In the genomic region with DNA sequence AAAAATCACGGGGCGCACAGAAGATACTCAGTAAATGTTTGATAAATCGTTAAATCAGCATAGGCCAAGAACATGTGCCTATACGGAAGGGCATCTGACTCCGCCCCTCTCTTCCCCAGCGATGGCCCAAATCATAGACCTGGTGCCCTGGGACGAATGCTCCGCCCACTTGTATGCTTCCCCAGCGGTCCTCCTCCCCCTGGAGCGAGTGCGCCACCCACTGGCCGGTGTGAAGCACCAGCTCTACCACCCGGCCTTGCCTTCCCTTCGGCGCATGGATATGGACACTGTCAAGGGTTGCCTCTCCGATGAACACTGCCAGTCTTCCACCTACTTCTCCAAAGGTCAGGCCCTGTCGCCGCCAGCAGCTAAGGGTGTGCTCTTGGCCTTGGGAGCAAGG, we compare ENCODE assay signal across 12 mouse cellular contexts. TPM values are rescaled to one million over a fixed set of nuclear protein-coding genes. Genes with fewer than 3 reads are reported as not detected.
A peak's percentile ranks its signal among the peaks of the same experiment; 100 is the strongest.
DNase-seq lines count a peak whose midpoint lies in the region; ATAC-seq and TF ChIP-seq lines count a peak whose summit lies in the region.
"Had no signal": no experiment of that assay in that cellular context is flagged by ENCODE, and none has a peak within 500 bp of the region (broad histone marks: within the 10 kb centered on the region; RNA-seq: fewer than 3 reads in every experiment).

No protein-coding gene starts in this region.

- no peak for TF ChIP-seq EP300 in heart, adult 2 months (IDR thresholded peaks at IDR 0.05; ENCODE audit: insufficient read depth, low read depth, low read length)

- WGBS in heart, adult 2 months = 70% methylated on average over 18 of the region's 18 CpGs
- 66% methylated on average over 18 of the region's 18 CpGs for WGBS in heart, embryonic 12.5 days
- 72% methylated on average over 18 of the region's 18 CpGs for WGBS in midbrain, postnatal 0 days
- WGBS in midbrain, embryonic 16.5 days = 66% methylated on average over 18 of the region's 18 CpGs
- WGBS in hindbrain, embryonic 16.5 days = 69% methylated on average over 18 of the region's 18 CpGs

- intact Hi-C loops in heart, adult 2 months (cut with DNase I) = no loop called here

- no peak overlapping the region for H3K4me3 ChIP-seq in heart, adult 2 months
- no peak overlapping the region for H3K4me3 ChIP-seq in heart, embryonic 12.5 days
- H3K4me3 ChIP-seq in midbrain, postnatal 0 days (ENCODE audit: low read depth, low read length) = no peak overlapping the region
- no peak overlapping the region for H3K4me3 ChIP-seq in midbrain, embryonic 16.5 days (ENCODE audit: low read depth, low read length)
- no peak overlapping the region for H3K4me3 ChIP-seq in hindbrain, embryonic 16.5 days (ENCODE audit: low read length)
- H3K4me3 ChIP-seq: embryonic facial prominence, embryonic 13.5 days had no signal

- DNase-seq in heart, adult 2 months = no peak
- DNase-seq in midbrain, postnatal 0 days (ENCODE audit: low spot score) = no peak
- DNase-seq in adrenal gland, postnatal 36 days = peak; percentile 70 to 82
- peak; percentile 73 for DNase-seq in testis, postnatal 10 days (ENCODE audit: low spot score)
- no peak for DNase-seq in layer of hippocampus, adult 9-10 months (ENCODE audit: low spot score)
- DNase-seq: gastrocnemius, postnatal 25 days had no signal

- H3K36me3 ChIP-seq in heart, adult 2 months (ENCODE audit: control insufficient read depth, insufficient read depth, low read length) = no peaks in the 10 kb centered on the region
- no peaks in the 10 kb centered on the region for H3K36me3 ChIP-seq in heart, embryonic 12.5 days
- no peaks in the 10 kb centered on the region for H3K36me3 ChIP-seq in midbrain, postnatal 0 days (ENCODE audit: insufficient read depth, low read length)
- no peaks in the 10 kb centered on the region for H3K36me3 ChIP-seq in midbrain, embryonic 16.5 days (ENCODE audit: control insufficient read depth, insufficient read depth, low read length)
- H3K36me3 ChIP-seq in hindbrain, embryonic 16.5 days (ENCODE audit: control insufficient read depth, insufficient read depth, low read length) = no peaks in the 10 kb centered on the region
- H3K36me3 ChIP-seq: embryonic facial prominence, embryonic 13.5 days had no signal

- peak; percentile 52 for TF ChIP-seq CTCF in heart, adult 2 months (IDR thresholded peaks at IDR 0.05)
- peak; percentile 42 for TF ChIP-seq CTCF in midbrain, postnatal 0 days (IDR thresholded peaks at IDR 0.05)

- H3K27me3 ChIP-seq in heart, adult 2 months (ENCODE audit: control insufficient read depth, insufficient read depth, low read length) = no peaks in the 10 kb centered on the region
- H3K27me3 ChIP-seq in heart, embryonic 12.5 days (replicated peaks) = peaks cover 4% of the 10 kb centered on the region; the same call in 1 of the 2 replicates
- no peaks in the 10 kb centered on the region for H3K27me3 ChIP-seq in midbrain, postnatal 0 days (ENCODE audit: insufficient read depth, low read length)
- no peaks in the 10 kb centered on the region for H3K27me3 ChIP-seq in midbrain, embryonic 16.5 days (ENCODE audit: control insufficient read depth, insufficient read depth, low read depth, low read length)
- H3K27me3 ChIP-seq in hindbrain, embryonic 16.5 days (replicated peaks; ENCODE audit: control insufficient read depth, insufficient read depth, low read length) = no peaks in the 10 kb centered on the region
- H3K27me3 ChIP-seq: embryonic facial prominence, embryonic 13.5 days had no signal

- H3K4me1 ChIP-seq in heart, adult 2 months (ENCODE audit: control insufficient read depth, insufficient read depth, low read length) = no peaks in the 10 kb centered on the region
- peaks cover 7% of the 10 kb centered on the region; the same call in 1 of the 2 replicates for H3K4me1 ChIP-seq in heart, embryonic 12.5 days (replicated peaks)
- no peaks in the 10 kb centered on the region; the same call in 1 of the 2 replicates for H3K4me1 ChIP-seq in midbrain, postnatal 0 days (ENCODE audit: insufficient read depth, low read length)
- peaks cover 6% of the 10 kb centered on the region; the same call in 1 of the 2 replicates for H3K4me1 ChIP-seq in midbrain, embryonic 16.5 days (ENCODE audit: control insufficient read depth, insufficient read depth, low read length)
- H3K4me1 ChIP-seq in hindbrain, embryonic 16.5 days (ENCODE audit: control insufficient read depth, insufficient read depth, low read depth, low read length) = no peaks in the 10 kb centered on the region
- H3K4me1 ChIP-seq: embryonic facial prominence, embryonic 13.5 days had no signal

- no peaks in the 10 kb centered on the region for H3K79me2 ChIP-seq in heart, adult 2 months (replicated peaks; ENCODE audit: control insufficient read depth, insufficient read depth, low read length)

- H3K4me2 ChIP-seq in heart, embryonic 12.5 days = no peak overlapping the region
- no peak overlapping the region for H3K4me2 ChIP-seq in midbrain, postnatal 0 days (ENCODE audit: low read depth, low read length, poor library complexity, severe bottlenecking)
- no peak overlapping the region for H3K4me2 ChIP-seq in midbrain, embryonic 16.5 days (ENCODE audit: low read length)
- no peak overlapping the region for H3K4me2 ChIP-seq in hindbrain, embryonic 16.5 days (ENCODE audit: low read length)
- H3K4me2 ChIP-seq: embryonic facial prominence, embryonic 13.5 days; hindbrain, embryonic 14.5 days had no signal

- no peak overlapping the region for H3K9ac ChIP-seq in heart, adult 2 months (ENCODE audit: low read depth, low read length)
- no peak overlapping the region for H3K9ac ChIP-seq in heart, embryonic 12.5 days
- no peak overlapping the region for H3K9ac ChIP-seq in midbrain, postnatal 0 days (replicated peaks; ENCODE audit: low read length, poor library complexity, severe bottlenecking)
- H3K9ac ChIP-seq in midbrain, embryonic 16.5 days (ENCODE audit: low read depth, low read length) = no peak overlapping the region
- no peak overlapping the region for H3K9ac ChIP-seq in hindbrain, embryonic 16.5 days (ENCODE audit: low read depth, low read length)
- H3K9ac ChIP-seq: embryonic facial prominence, embryonic 13.5 days; hindbrain, embryonic 14.5 days had no signal

- no peak overlapping the region for H3K27ac ChIP-seq in heart, adult 2 months
- no peak overlapping the region for H3K27ac ChIP-seq in heart, embryonic 12.5 days (ENCODE audit: poor library complexity, severe bottlenecking)
- H3K27ac ChIP-seq in midbrain, postnatal 0 days (ENCODE audit: low read depth, low read length) = no peak overlapping the region
- H3K27ac ChIP-seq in midbrain, embryonic 16.5 days (ENCODE audit: low read length) = no peak overlapping the region
- H3K27ac ChIP-seq in hindbrain, embryonic 16.5 days (ENCODE audit: low read depth, low read length) = no peak overlapping the region
- H3K27ac ChIP-seq: embryonic facial prominence, embryonic 13.5 days; hindbrain, embryonic 14.5 days had no signal

- no peak for TF ChIP-seq POLR2A in heart, adult 2 months (IDR thresholded peaks at IDR 0.05; ENCODE audit: insufficient read depth, low read depth, low read length)

- no peaks in the 10 kb centered on the region for H3K9me3 ChIP-seq in heart, embryonic 12.5 days (replicated peaks)
- H3K9me3 ChIP-seq in midbrain, postnatal 0 days (ENCODE audit: low read length) = no peaks in the 10 kb centered on the region
- H3K9me3 ChIP-seq in midbrain, embryonic 16.5 days (replicated peaks; ENCODE audit: control insufficient read depth, low read length, poor library complexity, severe bottlenecking) = no peaks in the 10 kb centered on the region
- H3K9me3 ChIP-seq in hindbrain, embryonic 16.5 days (ENCODE audit: control insufficient read depth, low read length) = no peaks in the 10 kb centered on the region
- H3K9me3 ChIP-seq: embryonic facial prominence, embryonic 13.5 days had no signal

- no peak; the same call in 1 of the 2 replicates for ATAC-seq in heart, embryonic 12.5 days (ENCODE audit: insufficient number of reproducible peaks, low FRiP score)
- no peak for ATAC-seq in midbrain, postnatal 0 days (ENCODE audit: low FRiP score)
- ATAC-seq in midbrain, embryonic 16.5 days = no peak
- no peak for ATAC-seq in hindbrain, embryonic 16.5 days

RNA-seq across cellular contexts. Expression of a gene that starts 2.5 kb away (rescaled TPM):
- not detected for total RNA-seq in heart, adult 2 months (2021)
- 0.44 and 0.59 TPM in 2 replicates for polyA plus RNA-seq in heart, adult 2 months (2012; rRNA removed)
- 0.53 TPM in 1 of 2 replicates, not detected in the other for polyA plus RNA-seq in heart, embryonic 12.5 days (2016; fragmentation: Nextera tagmentation; extraction: Ambion mirVana)
- total RNA-seq in midbrain, postnatal 0 days (2014; rRNA removed) = 0.77 and 1.1 TPM in 2 replicates
- 2.5 and 3.7 TPM in 2 replicates for polyA plus RNA-seq in midbrain, postnatal 0 days (2015; fragmentation: Nextera tagmentation; extraction: Ambion mirVana)
- 2.7 and 2.8 TPM in 2 replicates for polyA plus RNA-seq in midbrain, embryonic 16.5 days (2015; fragmentation: Nextera tagmentation; extraction: Ambion mirVana)
- total RNA-seq in adrenal gland, postnatal 36 days (2021) = under 1 TPM in 1 of 2 experiments, not detected in 1; 0.82 TPM
- polyA plus RNA-seq in hindbrain, embryonic 16.5 days (2015; fragmentation: Nextera tagmentation; extraction: Ambion mirVana) = 3.5 and 6.6 TPM in 2 replicates
- total RNA-seq: gastrocnemius, postnatal 25 days; left cerebral cortex, postnatal 25 days had no signal

RNA-seq across cellular contexts. Expression of a gene that starts 6.5 kb away (rescaled TPM):
- total RNA-seq in heart, adult 2 months (2021) = under 1 TPM; 0.61 to 0.63 TPM
- polyA plus RNA-seq in heart, adult 2 months (2012; rRNA removed) = 1.00 and 1.2 TPM in 2 replicates
- 0.26 and 1.0 TPM in 2 replicates for polyA plus RNA-seq in heart, embryonic 12.5 days (2016; fragmentation: Nextera tagmentation; extraction: Ambion mirVana)
- 0.38 and 0.76 TPM in 2 replicates for total RNA-seq in midbrain, postnatal 0 days (2014; rRNA removed)
- 0.54 and 0.79 TPM in 2 replicates for polyA plus RNA-seq in midbrain, postnatal 0 days (2015; fragmentation: Nextera tagmentation; extraction: Ambion mirVana)
- 0.51 and 0.67 TPM in 2 replicates for polyA plus RNA-seq in midbrain, embryonic 16.5 days (2015; fragmentation: Nextera tagmentation; extraction: Ambion mirVana)
- total RNA-seq in adrenal gland, postnatal 36 days (2021) = under 1 TPM; 0.23 to 0.86 TPM
- polyA plus RNA-seq in hindbrain, embryonic 16.5 days (2015; fragmentation: Nextera tagmentation; extraction: Ambion mirVana) = 0.25 and 0.69 TPM in 2 replicates

RNA-seq across cellular contexts. Expression of a gene that starts 18.9 kb away (rescaled TPM):
- 1 to 10 TPM; 7.6 to 8.1 TPM for total RNA-seq in heart, adult 2 months (2021)
- polyA plus RNA-seq in heart, adult 2 months (2012; rRNA removed) = 5.5 and 7.3 TPM in 2 replicates
- 8.6 and 9.6 TPM in 2 replicates for polyA plus RNA-seq in heart, embryonic 12.5 days (2016; fragmentation: Nextera tagmentation; extraction: Ambion mirVana)
- 20.1 and 21.4 TPM in 2 replicates for total RNA-seq in midbrain, postnatal 0 days (2014; rRNA removed)
- 11.2 and 11.7 TPM in 2 replicates for polyA plus RNA-seq in midbrain, postnatal 0 days (2015; fragmentation: Nextera tagmentation; extraction: Ambion mirVana)
- polyA plus RNA-seq in midbrain, embryonic 16.5 days (2015; fragmentation: Nextera tagmentation; extraction: Ambion mirVana) = 16.2 and 17.5 TPM in 2 replicates
- total RNA-seq in adrenal gland, postnatal 36 days (2021) = 10 to 100 TPM in 1 of 2 experiments, 1 to 10 TPM in 1; 9.2 to 10.8 TPM
- polyA plus RNA-seq in hindbrain, embryonic 16.5 days (2015; fragmentation: Nextera tagmentation; extraction: Ambion mirVana) = 12.1 and 15.8 TPM in 2 replicates

RNA-seq across cellular contexts. Expression of a gene that starts 19.2 kb away (rescaled TPM):
- 10 to 100 TPM; 12.2 to 15.2 TPM for total RNA-seq in heart, adult 2 months (2021)
- 23.9 and 31.1 TPM in 2 replicates for polyA plus RNA-seq in heart, adult 2 months (2012; rRNA removed)
- polyA plus RNA-seq in heart, embryonic 12.5 days (2016; fragmentation: Nextera tagmentation; extraction: Ambion mirVana) = 25.5 and 26.5 TPM in 2 replicates
- total RNA-seq in midbrain, postnatal 0 days (2014; rRNA removed) = 65.8 and 87.0 TPM in 2 replicates
- polyA plus RNA-seq in midbrain, postnatal 0 days (2015; fragmentation: Nextera tagmentation; extraction: Ambion mirVana) = 28.9 and 30.1 TPM in 2 replicates
- 35.5 and 38.2 TPM in 2 replicates for polyA plus RNA-seq in midbrain, embryonic 16.5 days (2015; fragmentation: Nextera tagmentation; extraction: Ambion mirVana)
- total RNA-seq in adrenal gland, postnatal 36 days (2021) = 10 to 100 TPM; 18.4 to 18.8 TPM
- polyA plus RNA-seq in hindbrain, embryonic 16.5 days (2015; fragmentation: Nextera tagmentation; extraction: Ambion mirVana) = 35.7 and 39.8 TPM in 2 replicates

RNA-seq across cellular contexts. Expression of a gene that starts 39.2 kb away (rescaled TPM):
- 10 to 100 TPM; 53.4 to 67.5 TPM for total RNA-seq in heart, adult 2 months (2021)
- 56.7 and 58.4 TPM in 2 replicates for polyA plus RNA-seq in heart, adult 2 months (2012; rRNA removed)
- polyA plus RNA-seq in heart, embryonic 12.5 days (2016; fragmentation: Nextera tagmentation; extraction: Ambion mirVana) = 86.0 and 86.6 TPM in 2 replicates
- total RNA-seq in midbrain, postnatal 0 days (2014; rRNA removed) = 52.9 and 59.1 TPM in 2 replicates
- 12.9 and 13.7 TPM in 2 replicates for polyA plus RNA-seq in midbrain, postnatal 0 days (2015; fragmentation: Nextera tagmentation; extraction: Ambion mirVana)
- 14.1 and 14.4 TPM in 2 replicates for polyA plus RNA-seq in midbrain, embryonic 16.5 days (2015; fragmentation: Nextera tagmentation; extraction: Ambion mirVana)
- 10 to 100 TPM in 1 of 2 experiments, 1 to 10 TPM in 1; 6.3 to 10.4 TPM for total RNA-seq in adrenal gland, postnatal 36 days (2021)
- 15.7 and 18.4 TPM in 2 replicates for polyA plus RNA-seq in hindbrain, embryonic 16.5 days (2015; fragmentation: Nextera tagmentation; extraction: Ambion mirVana)

Comparison
In these comparisons a context has a peak if more than half of its experiments do, and no peak if none do; other contexts are left out.
1. DNase-seq: peak in adrenal gland, postnatal 36 days (2 of 2) and testis, postnatal 10 days (single experiment); none in heart, adult 2 months (0 of 2), midbrain, postnatal 0 days (single experiment) and layer of hippocampus, adult 9-10 months (single experiment).